Mouse (Mus musculus): Measurements from ENCODE around the gene Kif1b. TPM values are rescaled to one million over a fixed set of nuclear protein-coding genes. Genes with fewer than 3 reads are reported as not detected.
"Not testable (repeated sequence)": the region's sequence is repeated elsewhere in the genome, so short reads cannot be mapped to it uniquely, and the experiment has no call there.

Gene Kif1b
- polyA plus RNA-seq, 1 experiment from 2014 or later: 5.5 TPM

GRCm38 (mm10) chr4:149214468-149214867 lies 93.0 kb downstream of the Kif1b start:
- not testable (repeated sequence) for H3K9me3 ChIP-seq (replicated peaks; ENCODE audit: control insufficient read depth, low read length); H3K4me3 ChIP-seq (ENCODE audit: low read depth, low read length); H3K27ac ChIP-seq (ENCODE audit: low read length); H3K4me2 ChIP-seq (ENCODE audit: low read depth, low read length); ATAC-seq (ENCODE audit: low read depth); H3K4me1 ChIP-seq (ENCODE audit: control insufficient read depth, low read depth, low read length); H3K9ac ChIP-seq (ENCODE audit: low read depth, low read length); H3K27me3 ChIP-seq (ENCODE audit: control insufficient read depth, insufficient read depth, low read depth, low read length)
- 72% methylated on average over 2 of the region's 2 CpGs for WGBS (ENCODE audit: insufficient replicate concordance)
- H3K36me3 ChIP-seq (ENCODE audit: control insufficient read depth, insufficient read depth): peaks cover 11% of the 10 kb centered on the region

GRCm38 (mm10) chr4:149213466-149213865 lies 94.0 kb downstream of the Kif1b start:
- no peak for ATAC-seq (ENCODE audit: low read depth)
- 77% methylated on average over 9 of the region's 9 CpGs for WGBS (ENCODE audit: insufficient replicate concordance)
- Histone ChIP-seq H3K9me3 (replicated peaks; ENCODE audit: control insufficient read depth, low read length) (no peaks in the 10 kb centered on the region), H3K36me3 (ENCODE audit: control insufficient read depth, insufficient read depth) (peaks cover 11% of the 10 kb centered on the region), H3K4me2 (ENCODE audit: low read depth, low read length) (no peak overlapping the region), H3K27ac (ENCODE audit: low read length) (no peak overlapping the region), H3K27me3 (ENCODE audit: control insufficient read depth, insufficient read depth, low read depth, low read length) (no peaks in the 10 kb centered on the region), H3K9ac (ENCODE audit: low read depth, low read length) (no peak overlapping the region), H3K4me3 (ENCODE audit: low read depth, low read length) (no peak overlapping the region), H3K4me1 (ENCODE audit: control insufficient read depth, low read depth, low read length) (no peaks in the 10 kb centered on the region)

GRCm38 (mm10) chr4:149211441-149211840 lies 96.1 kb downstream of the Kif1b start:
- not testable (repeated sequence) for H3K27ac ChIP-seq (ENCODE audit: low read length); H3K9me3 ChIP-seq (replicated peaks; ENCODE audit: control insufficient read depth, low read length); H3K9ac ChIP-seq (ENCODE audit: low read depth, low read length); H3K4me1 ChIP-seq (ENCODE audit: control insufficient read depth, low read depth, low read length); H3K4me3 ChIP-seq (ENCODE audit: low read depth, low read length); H3K27me3 ChIP-seq (ENCODE audit: control insufficient read depth, insufficient read depth, low read depth, low read length); H3K4me2 ChIP-seq (ENCODE audit: low read depth, low read length); ATAC-seq (ENCODE audit: low read depth)
- peaks cover 11% of the 10 kb centered on the region for H3K36me3 ChIP-seq (ENCODE audit: control insufficient read depth, insufficient read depth)
- 71% methylated on average over 5 of the region's 6 CpGs for WGBS (ENCODE audit: insufficient replicate concordance)

- Histone ChIP-seq H3K4me1 (ENCODE audit: control insufficient read depth, low read depth, low read length) (no peaks in the 10 kb centered on the region), H3K9me3 (replicated peaks; ENCODE audit: control insufficient read depth, low read length) (no peaks in the 10 kb centered on the region), H3K36me3 (ENCODE audit: control insufficient read depth, insufficient read depth) (no peaks in the 10 kb centered on the region; the same call in 1 of the 2 replicates), H3K27me3 (ENCODE audit: control insufficient read depth, insufficient read depth, low read depth, low read length) (no peaks in the 10 kb centered on the region), H3K9ac (ENCODE audit: low read depth, low read length) (no peak overlapping the region), H3K4me2 (ENCODE audit: low read depth, low read length) (no peak overlapping the region), H3K4me3 (ENCODE audit: low read depth, low read length) (no peak overlapping the region), H3K27ac (ENCODE audit: low read length) (no peak overlapping the region)
- WGBS (ENCODE audit: insufficient replicate concordance): 60% methylated on average over 3 of the region's 3 CpGs
- no peak for ATAC-seq (ENCODE audit: low read depth)
Observed at GRCm38 (mm10) chr4:149202467-149202866, 105.0 kb downstream of the Kif1b start.

- ATAC-seq (ENCODE audit: low read depth): no peak
- no peak overlapping the region for H3K4me3 ChIP-seq (ENCODE audit: low read depth, low read length)
- no peak overlapping the region for H3K27ac ChIP-seq (ENCODE audit: low read length)
- no peaks in the 10 kb centered on the region for H3K27me3 ChIP-seq (ENCODE audit: control insufficient read depth, insufficient read depth, low read depth, low read length)
- 54% methylated on average over 4 of the region's 4 CpGs for WGBS (ENCODE audit: insufficient replicate concordance)
- no peak overlapping the region for H3K4me2 ChIP-seq (ENCODE audit: low read depth, low read length)
- no peaks in the 10 kb centered on the region; the same call in 1 of the 2 replicates for H3K36me3 ChIP-seq (ENCODE audit: control insufficient read depth, insufficient read depth)
- no peaks in the 10 kb centered on the region for H3K4me1 ChIP-seq (ENCODE audit: control insufficient read depth, low read depth, low read length)
- H3K9me3 ChIP-seq (replicated peaks; ENCODE audit: control insufficient read depth, low read length): no peaks in the 10 kb centered on the region
- H3K9ac ChIP-seq (ENCODE audit: low read depth, low read length): no peak overlapping the region
Observed at GRCm38 (mm10) chr4:149201110-149201509, 106.4 kb downstream of the Kif1b start.

GRCm38 (mm10) chr4:149197180-149197579 lies 110.3 kb downstream of the Kif1b start:
- no peak overlapping the region for H3K4me2 ChIP-seq (ENCODE audit: low read depth, low read length)
- no peaks in the 10 kb centered on the region for H3K4me1 ChIP-seq (ENCODE audit: control insufficient read depth, low read depth, low read length)
- no peak overlapping the region for H3K27ac ChIP-seq (ENCODE audit: low read length)
- H3K27me3 ChIP-seq (ENCODE audit: control insufficient read depth, insufficient read depth, low read depth, low read length): no peaks in the 10 kb centered on the region
- no peaks in the 10 kb centered on the region for H3K9me3 ChIP-seq (replicated peaks; ENCODE audit: control insufficient read depth, low read length)
- no peak overlapping the region for H3K4me3 ChIP-seq (ENCODE audit: low read depth, low read length)
- H3K36me3 ChIP-seq (ENCODE audit: control insufficient read depth, insufficient read depth): no peaks in the 10 kb centered on the region; the same call in 1 of the 2 replicates
- H3K9ac ChIP-seq (ENCODE audit: low read depth, low read length): no peak overlapping the region
- WGBS (ENCODE audit: insufficient replicate concordance): 15% methylated on average over 1 of the region's 1 CpGs
- ATAC-seq (ENCODE audit: low read depth): no peak

GRCm38 (mm10) chr4:149191103-149191502 lies 116.4 kb downstream of the Kif1b start:
- H3K4me2 ChIP-seq (ENCODE audit: low read depth, low read length): no peak overlapping the region
- no peaks in the 10 kb centered on the region for H3K9me3 ChIP-seq (replicated peaks; ENCODE audit: control insufficient read depth, low read length)
- 57% methylated on average over 7 of the region's 7 CpGs for WGBS (ENCODE audit: insufficient replicate concordance)
- no peaks in the 10 kb centered on the region for H3K4me1 ChIP-seq (ENCODE audit: control insufficient read depth, low read depth, low read length)
- no peaks in the 10 kb centered on the region for H3K36me3 ChIP-seq (ENCODE audit: control insufficient read depth, insufficient read depth)
- H3K9ac ChIP-seq (ENCODE audit: low read depth, low read length): no peak overlapping the region
- H3K4me3 ChIP-seq (ENCODE audit: low read depth, low read length): no peak overlapping the region
- H3K27ac ChIP-seq (ENCODE audit: low read length): no peak overlapping the region
- no peak for ATAC-seq (ENCODE audit: low read depth)
- H3K27me3 ChIP-seq (ENCODE audit: control insufficient read depth, insufficient read depth, low read depth, low read length): no peaks in the 10 kb centered on the region

GRCm38 (mm10) chr4:149188563-149188962 lies 118.9 kb downstream of the Kif1b start:
- Histone ChIP-seq H3K4me3 (ENCODE audit: low read depth, low read length) (no peak overlapping the region), H3K9me3 (replicated peaks; ENCODE audit: control insufficient read depth, low read length) (no peaks in the 10 kb centered on the region), H3K27ac (ENCODE audit: low read length) (no peak overlapping the region), H3K4me2 (ENCODE audit: low read depth, low read length) (no peak overlapping the region), H3K27me3 (ENCODE audit: control insufficient read depth, insufficient read depth, low read depth, low read length) (no peaks in the 10 kb centered on the region), H3K4me1 (ENCODE audit: control insufficient read depth, low read depth, low read length) (no peaks in the 10 kb centered on the region), H3K36me3 (ENCODE audit: control insufficient read depth, insufficient read depth) (no peaks in the 10 kb centered on the region), H3K9ac (ENCODE audit: low read depth, low read length) (no peak overlapping the region)
- WGBS (ENCODE audit: insufficient replicate concordance): 70% methylated on average over 2 of the region's 2 CpGs
- no peak for ATAC-seq (ENCODE audit: low read depth)

- no peak for ATAC-seq (ENCODE audit: low read depth)
- Histone ChIP-seq H3K27ac (ENCODE audit: low read length) (no peak overlapping the region), H3K4me2 (ENCODE audit: low read depth, low read length) (no peak overlapping the region), H3K27me3 (ENCODE audit: control insufficient read depth, insufficient read depth, low read depth, low read length) (no peaks in the 10 kb centered on the region), H3K4me1 (ENCODE audit: control insufficient read depth, low read depth, low read length) (peaks cover 8% of the 10 kb centered on the region), H3K36me3 (ENCODE audit: control insufficient read depth, insufficient read depth) (no peaks in the 10 kb centered on the region; the same call in 1 of the 2 replicates), H3K9me3 (replicated peaks; ENCODE audit: control insufficient read depth, low read length) (no peaks in the 10 kb centered on the region), H3K4me3 (ENCODE audit: low read depth, low read length) (no peak overlapping the region), H3K9ac (ENCODE audit: low read depth, low read length) (no peak overlapping the region)
- 43% methylated on average over 4 of the region's 4 CpGs for WGBS (ENCODE audit: insufficient replicate concordance)
Observed at GRCm38 (mm10) chr4:149182755-149183154, 124.7 kb downstream of the Kif1b start.

Measured in liver, embryonic 16.5 days (tissue).